Mouse (Mus musculus) lung, embryonic 14.5 days (tissue): ENCODE data around the gene Pde4d. TPM values are rescaled to one million over a fixed set of nuclear protein-coding genes. Genes with fewer than 3 reads are reported as not detected.
A peak's percentile ranks its signal among the peaks of the same experiment; 100 is the strongest.

ENCODE experiments used
- ATAC-seq: fragments of 200-750 bp; cut with Nextera tagmentation; 2 replicates; pipeline ENCODE4 v1.8.0; 2017; ENCODE audit warnings: mild to moderate bottlenecking, moderate TSS enrichment, moderate library complexity; ENCODE audit not compliant: insufficient read depth
- DNase-seq: peaks from one replicate; pipeline ENCODE4 v3.0.0-alpha.2; 2015
- H3K27ac ChIP-seq: fragments of 300-500 bp; sonication (generic); 2 replicates; pipeline ENCODE4 v1.5.1; 2014; ENCODE audit warnings: low read depth, mild to moderate bottlenecking, moderate library complexity
- H3K27me3 ChIP-seq: fragments of 300-500 bp; sonication (generic); 2 replicates; pipeline ENCODE4 v1.6.1; 2014; ENCODE audit warnings: low read length, control low read depth; ENCODE audit not compliant: insufficient read depth
- H3K36me3 ChIP-seq: fragments of 300-500 bp; sonication (generic); 2 replicates; pipeline ENCODE4 v1.6.1; 2014; ENCODE audit warnings: control low read depth; ENCODE audit not compliant: insufficient read depth
- H3K4me1 ChIP-seq: fragments of 300-500 bp; sonication (generic); 2 replicates; pipeline ENCODE4 v1.6.1; 2014; ENCODE audit warnings: antibody characterized with exemption, control low read depth; ENCODE audit not compliant: insufficient read depth
- H3K4me2 ChIP-seq: fragments of 300-500 bp; sonication (generic); 2 replicates; pipeline ENCODE4 v1.6.1; 2014; ENCODE audit warnings: mild to moderate bottlenecking
- H3K4me3 ChIP-seq: fragments of 300-500 bp; sonication (generic); 2 replicates; pipeline ENCODE4 v1.5.1; 2014; ENCODE audit warnings: low read depth, low read length
- H3K9ac ChIP-seq: fragments of 300-500 bp; sonication (generic); 2 replicates; pipeline ENCODE4 v1.6.1; 2014
- H3K9me3 ChIP-seq: fragments of 300-500 bp; sonication (generic); 2 replicates; pipeline ENCODE4 v1.6.1; 2016; ENCODE audit warnings: low read depth, low read length, control low read depth
- CTCF ChIP-seq: IDR thresholded peaks from 2 replicates; pipeline ENCODE4 v1.5.1; 2016; ENCODE audit warnings: antibody characterized with exemption, low read depth
- WGBS: fragments of 180-500 bp; shearing (Covaris S2); extraction: QIAGEN DNeasy Blood & Tissue Kit; methylation state at CpG from one replicate; pipeline ENCODE4 v1.1.7; 2014; 5-methylcytosine and 5-hydroxymethylcytosine counted together
- polyA plus RNA-seq: library from polyadenylated mRNA; unstranded; fragments of >200 nt; fragmentation: Nextera tagmentation; extraction: Ambion mirVana; gene quantifications from 2 replicates; pipeline ENCODE4 v1.2.1, GENCODE M21; 2014

Gene Pde4d
- polyA plus RNA-seq, 1 experiment from 2014 or later, result 16.2 TPM

DNA sequence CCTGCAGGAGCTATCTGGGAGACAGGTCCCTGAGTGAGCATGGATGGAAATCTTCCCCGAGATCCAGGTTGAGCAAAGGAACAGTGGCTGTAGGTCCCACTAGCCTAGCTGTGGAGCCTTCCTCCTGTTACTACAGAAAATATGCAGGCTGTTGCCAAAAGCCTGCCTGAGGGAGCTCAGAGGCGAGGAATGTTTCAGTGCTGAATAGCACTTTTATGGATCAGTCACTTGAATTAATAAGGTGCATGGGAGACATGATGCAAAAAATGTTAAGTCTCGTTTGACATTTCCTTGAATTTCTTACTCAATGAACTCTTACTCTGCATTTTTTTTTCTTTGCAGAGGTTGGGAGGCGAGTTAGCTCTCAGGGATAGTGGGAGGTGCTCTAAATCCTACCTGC is 172.9 kb downstream of the Pde4d start:
- Histone ChIP-seq H3K4me3 (no peak overlapping the region), H3K27ac (no peak overlapping the region), H3K27me3 (no peaks in the 10 kb centered on the region), H3K4me1 (no peaks in the 10 kb centered on the region), H3K9ac (no peak overlapping the region), H3K4me2 (no peak overlapping the region), H3K36me3 (no peaks in the 10 kb centered on the region), H3K9me3 (no peaks in the 10 kb centered on the region)
- ATAC-seq (no peak), DNase-seq (peak; percentile 9)
- TF ChIP-seq CTCF, result no peak
- 41% methylated on average over 4 of the region's 4 CpGs for whole genome bisulfite sequencing

DNA sequence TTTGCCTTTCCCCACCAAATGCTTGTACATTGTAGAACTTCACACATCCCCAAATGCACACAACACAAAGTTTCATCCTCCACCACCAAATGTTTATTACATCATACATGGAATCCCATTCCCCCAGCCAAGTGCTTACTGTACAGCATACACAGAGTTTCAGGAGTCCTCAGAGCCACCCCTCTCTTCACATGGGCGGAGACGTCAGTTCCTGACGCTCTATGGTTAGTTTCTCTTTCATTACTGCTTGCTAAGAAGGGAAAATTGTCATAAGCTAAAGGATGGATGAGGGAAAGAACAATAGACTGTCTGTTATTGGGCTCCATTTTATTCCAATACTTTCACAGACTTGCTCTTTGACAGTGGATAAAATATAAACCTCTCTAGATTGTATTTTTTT is 174.2 kb downstream of the Pde4d start:
- Histone ChIP-seq H3K27ac (no peak overlapping the region), H3K4me2 (no peak overlapping the region), H3K27me3 (no peaks in the 10 kb centered on the region), H3K4me3 (no peak overlapping the region), H3K9me3 (no peaks in the 10 kb centered on the region), H3K36me3 (no peaks in the 10 kb centered on the region), H3K9ac (no peak overlapping the region), H3K4me1 (no peaks in the 10 kb centered on the region)
- 65% methylated on average over 3 of the region's 3 CpGs for WGBS
- TF ChIP-seq CTCF, result no peak
- ATAC-seq (no peak), DNase-seq (no peak)

GRCm38 (mm10) chr13:108626166-108626565 is 176.4 kb downstream of the Pde4d start:
- Histone ChIP-seq H3K9ac (no peak overlapping the region), H3K27ac (no peak overlapping the region), H3K4me3 (no peak overlapping the region), H3K36me3 (no peaks in the 10 kb centered on the region), H3K4me2 (no peak overlapping the region), H3K9me3 (no peaks in the 10 kb centered on the region), H3K27me3 (no peaks in the 10 kb centered on the region), H3K4me1 (no peaks in the 10 kb centered on the region)
- DNase-seq (no peak), ATAC-seq (no peak)
- 56% methylated on average over 3 of the region's 3 CpGs for WGBS
- no peak for TF ChIP-seq CTCF

DNA sequence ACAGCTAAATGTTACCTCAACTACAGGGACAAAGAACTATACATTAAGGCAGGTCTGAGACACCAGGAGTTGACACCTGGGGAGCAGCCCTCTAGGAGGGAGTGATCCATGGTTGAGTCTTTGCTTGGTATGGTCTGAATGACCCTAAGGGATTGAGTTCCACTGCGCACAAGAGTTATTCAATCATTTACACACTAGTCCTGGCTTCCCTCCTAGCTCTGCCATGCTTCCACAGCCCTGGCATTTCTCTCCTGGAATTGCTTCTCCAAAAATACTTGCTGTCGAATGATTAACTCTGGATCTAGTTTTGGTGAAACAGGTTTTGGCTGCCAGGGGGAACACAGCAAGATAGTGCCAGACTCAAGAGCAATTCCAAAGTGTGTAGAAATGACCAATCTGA is 178.8 kb downstream of the Pde4d start:
- Histone ChIP-seq H3K4me3 (no peak overlapping the region), H3K4me2 (no peak overlapping the region), H3K27ac (no peak overlapping the region), H3K9me3 (no peaks in the 10 kb centered on the region), H3K4me1 (no peaks in the 10 kb centered on the region), H3K36me3 (no peaks in the 10 kb centered on the region), H3K27me3 (no peaks in the 10 kb centered on the region), H3K9ac (no peak overlapping the region)
- ATAC-seq (no peak), DNase-seq (no peak)
- 89% methylated on average over 2 of the region's 2 CpGs for WGBS
- TF ChIP-seq CTCF, result no peak

DNA sequence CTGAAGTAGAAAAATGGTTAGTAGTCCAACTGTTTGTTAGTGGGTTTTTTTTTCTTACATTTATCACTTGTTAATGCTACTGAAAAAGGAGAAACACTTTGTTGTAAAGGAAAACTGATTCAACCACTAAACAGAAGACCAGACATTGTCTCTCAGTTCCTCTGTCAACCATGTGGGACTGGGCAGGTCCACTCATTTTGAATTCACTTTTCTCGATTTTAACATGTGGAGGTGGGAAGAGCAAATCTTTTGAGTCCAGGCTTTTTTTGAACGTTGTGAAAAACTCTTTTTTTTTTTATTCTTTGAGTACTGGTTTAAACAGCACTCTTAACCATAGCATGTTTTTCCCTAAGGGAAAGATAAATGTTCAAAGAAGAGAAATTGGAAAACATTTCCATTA is 180.8 kb downstream of the Pde4d start:
- TF ChIP-seq CTCF, result no peak
- ATAC-seq (no peak), DNase-seq (no peak)
- Histone ChIP-seq H3K27me3 (no peaks in the 10 kb centered on the region), H3K4me2 (no peak overlapping the region), H3K4me1 (no peaks in the 10 kb centered on the region), H3K4me3 (no peak overlapping the region), H3K9me3 (no peaks in the 10 kb centered on the region), H3K36me3 (no peaks in the 10 kb centered on the region), H3K27ac (no peak overlapping the region), H3K9ac (no peak overlapping the region)
- 49% methylated on average over 2 of the region's 2 CpGs for WGBS

GRCm38 (mm10) chr13:108631222-108631621 is 181.5 kb downstream of the Pde4d start:
- H3K27me3 ChIP-seq, result no peaks in the 10 kb centered on the region
- WGBS, result 51% methylated on average over 3 of the region's 3 CpGs
- no peaks in the 10 kb centered on the region for H3K9me3 ChIP-seq
- H3K4me2 ChIP-seq, result no peak overlapping the region
- H3K36me3 ChIP-seq, result no peaks in the 10 kb centered on the region
- H3K4me1 ChIP-seq, result no peaks in the 10 kb centered on the region
- 0 out of 2 replicates have a peak, but pooled peaks have one; percentile 13 for TF ChIP-seq CTCF
- H3K27ac ChIP-seq, result no peak overlapping the region
- ATAC-seq (no peak), DNase-seq (peak; percentile 11)
- no peak overlapping the region for H3K4me3 ChIP-seq
- H3K9ac ChIP-seq, result no peak overlapping the region

GRCm38 (mm10) chr13:108636526-108636925 is 186.8 kb downstream of the Pde4d start:
- Histone ChIP-seq H3K9ac (no peak overlapping the region), H3K36me3 (no peaks in the 10 kb centered on the region), H3K9me3 (no peaks in the 10 kb centered on the region), H3K4me3 (no peak overlapping the region), H3K4me1 (no peaks in the 10 kb centered on the region), H3K4me2 (no peak overlapping the region), H3K27me3 (no peaks in the 10 kb centered on the region), H3K27ac (no peak overlapping the region)
- WGBS, result 60% methylated on average over 1 of the region's 1 CpGs
- no peak for ATAC-seq
- no peak for TF ChIP-seq CTCF
- DNase-seq, result no peak

GRCm38 (mm10) chr13:108642259-108642658 is 192.5 kb downstream of the Pde4d start:
- Histone ChIP-seq H3K9ac (no peak overlapping the region), H3K9me3 (no peaks in the 10 kb centered on the region), H3K36me3 (no peaks in the 10 kb centered on the region), H3K27ac (no peak overlapping the region), H3K27me3 (no peaks in the 10 kb centered on the region), H3K4me2 (no peak overlapping the region), H3K4me3 (no peak overlapping the region), H3K4me1 (no peaks in the 10 kb centered on the region)
- TF ChIP-seq CTCF, result no peak
- DNase-seq, result no peak
- WGBS, result 54% methylated on average over 5 of the region's 5 CpGs
- ATAC-seq, result no peak
